Mouse (Mus musculus) olfactory bulb, adult 2 months (tissue): ENCODE results near the gene Adamts17.

Source experiments
- CTCF ChIP-seq: fragments of 200-500 bp; IDR thresholded peaks from 2 replicates; pipeline ENCODE4 v1.5.1; 2012; ENCODE audit warnings: low read depth, mild to moderate bottlenecking, low read length, moderate library complexity; ENCODE audit not compliant: insufficient read depth
- POLR2A ChIP-seq: fragments of 200-500 bp; IDR thresholded peaks from 2 replicates; pipeline ENCODE4 v1.6.1; 2012; ENCODE audit warnings: mild to moderate bottlenecking, low read depth, low read length, moderate library complexity; ENCODE audit not compliant: insufficient read depth

GRCm38 (mm10) chr7:66801785-66802184, 37.8 kb upstream of the Adamts17 start:
- no peak for TF ChIP-seq CTCF
- TF ChIP-seq POLR2A, result no peak
